In genomic region chr14:72847466-72847865, GRCm38 (mm10) we compare ENCODE assay signal across 22 mouse cellular contexts.
DNase-seq lines count a peak whose midpoint lies in the region; ATAC-seq and TF ChIP-seq lines count a peak whose summit lies in the region.
"Had no signal": no experiment of that assay in that cellular context is flagged by ENCODE, and none has a peak within 500 bp of the region (broad histone marks: within the 10 kb centered on the region; RNA-seq: fewer than 3 reads in every experiment).

No protein-coding gene starts in this region.

- TF ChIP-seq EP300 in ES-Bruce4 (IDR thresholded peaks at IDR 0.05; ENCODE audit: insufficient read depth, low read depth, low read length) = peak; percentile 58; the same call in 1 of the 2 replicates

- 0 out of 2 replicates have a peak, but pooled peaks have one; percentile 30 for ATAC-seq in forebrain, embryonic 15.5 days (replicated peaks)
- no peak for ATAC-seq in forebrain, embryonic 12.5 days (ENCODE audit: low FRiP score)
- no peak for ATAC-seq in hindbrain, embryonic 16.5 days
- ATAC-seq: inflammation-experienced regulatory T-cells, adult 6 months; intestine, postnatal 0 days had no signal

- 67% methylated on average over 7 of the region's 7 CpGs for WGBS in forebrain, embryonic 15.5 days
- WGBS in forebrain, embryonic 12.5 days = 82% methylated on average over 7 of the region's 7 CpGs
- WGBS in hindbrain, embryonic 16.5 days = 70% methylated on average over 7 of the region's 7 CpGs

- no peak for TF ChIP-seq POLR2A in ES-Bruce4 (IDR thresholded peaks at IDR 0.05; ENCODE audit: insufficient read depth, low read length)

- H3K9me3 ChIP-seq in forebrain, embryonic 15.5 days = no peaks in the 10 kb centered on the region
- no peaks in the 10 kb centered on the region for H3K9me3 ChIP-seq in forebrain, embryonic 12.5 days
- no peaks in the 10 kb centered on the region for H3K9me3 ChIP-seq in ES-Bruce4 (replicated peaks; ENCODE audit: control insufficient read depth, insufficient read depth, low read length, poor library complexity, severe bottlenecking)
- H3K9me3 ChIP-seq in hindbrain, embryonic 16.5 days (ENCODE audit: control insufficient read depth, low read length) = no peaks in the 10 kb centered on the region
- H3K9me3 ChIP-seq: embryonic facial prominence, embryonic 13.5 days; heart, embryonic 15.5 days; hindbrain, embryonic 15.5 days had no signal

- no peak overlapping the region for H3K4me3 ChIP-seq in forebrain, embryonic 15.5 days
- H3K4me3 ChIP-seq in forebrain, embryonic 12.5 days (replicated peaks) = no peak overlapping the region
- peak overlapping the region; percentile 9 for H3K4me3 ChIP-seq in ES-Bruce4 (ENCODE audit: low read depth, low read length)
- H3K4me3 ChIP-seq in hindbrain, embryonic 16.5 days (ENCODE audit: low read length) = no peak overlapping the region
- H3K4me3 ChIP-seq: embryonic facial prominence, embryonic 13.5 days; heart, adult 2 months; heart, embryonic 15.5 days; hindbrain, embryonic 15.5 days had no signal

- no peaks in the 10 kb centered on the region for H3K27me3 ChIP-seq in forebrain, embryonic 15.5 days
- H3K27me3 ChIP-seq in forebrain, embryonic 12.5 days = no peaks in the 10 kb centered on the region
- no peaks in the 10 kb centered on the region for H3K27me3 ChIP-seq in ES-Bruce4 (ENCODE audit: control insufficient read depth, insufficient read depth, low read length, poor library complexity, severe bottlenecking)
- H3K27me3 ChIP-seq in hindbrain, embryonic 16.5 days (replicated peaks; ENCODE audit: control insufficient read depth, insufficient read depth, low read length) = no peaks in the 10 kb centered on the region
- H3K27me3 ChIP-seq: embryonic facial prominence, embryonic 13.5 days; heart, embryonic 15.5 days; hindbrain, embryonic 15.5 days had no signal

- H3K4me2 ChIP-seq in forebrain, embryonic 15.5 days (replicated peaks) = no peak overlapping the region
- no peak overlapping the region for H3K4me2 ChIP-seq in forebrain, embryonic 12.5 days
- no peak overlapping the region for H3K4me2 ChIP-seq in hindbrain, embryonic 16.5 days (ENCODE audit: low read length)
- H3K4me2 ChIP-seq: embryonic facial prominence, embryonic 13.5 days; heart, embryonic 11.5 days; heart, embryonic 15.5 days; hindbrain, embryonic 15.5 days had no signal

- no peak for TF ChIP-seq CTCF in ES-Bruce4 (IDR thresholded peaks at IDR 0.05; ENCODE audit: low read depth, low read length)

- no peak overlapping the region for H3K27ac ChIP-seq in forebrain, embryonic 15.5 days (replicated peaks)
- H3K27ac ChIP-seq in forebrain, embryonic 12.5 days = no peak overlapping the region
- H3K27ac ChIP-seq in ES-Bruce4 (ENCODE audit: insufficient read depth, low read length) = peak overlapping the region; percentile 81
- H3K27ac ChIP-seq in hindbrain, embryonic 16.5 days (ENCODE audit: low read depth, low read length) = no peak overlapping the region
- H3K27ac ChIP-seq: embryonic facial prominence, embryonic 13.5 days; heart, adult 2 months; heart, embryonic 15.5 days; hindbrain, embryonic 15.5 days had no signal

- no peak overlapping the region for H3K9ac ChIP-seq in forebrain, embryonic 15.5 days (replicated peaks)
- H3K9ac ChIP-seq in forebrain, embryonic 12.5 days = no peak overlapping the region
- H3K9ac ChIP-seq in ES-Bruce4 (ENCODE audit: low read depth, poor library complexity, severe bottlenecking) = peak overlapping the region; percentile 61
- no peak overlapping the region for H3K9ac ChIP-seq in hindbrain, embryonic 16.5 days (ENCODE audit: low read depth, low read length)
- H3K9ac ChIP-seq: embryonic facial prominence, embryonic 13.5 days; heart, embryonic 15.5 days; hindbrain, embryonic 15.5 days had no signal

- peaks cover 6% of the 10 kb centered on the region; the same call in 1 of the 2 replicates for H3K4me1 ChIP-seq in forebrain, embryonic 15.5 days
- peaks cover 9% of the 10 kb centered on the region; the same call in 1 of the 2 replicates for H3K4me1 ChIP-seq in forebrain, embryonic 12.5 days
- peaks cover 8% of the 10 kb centered on the region for H3K4me1 ChIP-seq in ES-Bruce4 (ENCODE audit: control insufficient read depth, insufficient read depth, low read length)
- H3K4me1 ChIP-seq in hindbrain, embryonic 16.5 days (ENCODE audit: control insufficient read depth, insufficient read depth, low read depth, low read length) = peaks cover 6% of the 10 kb centered on the region; the same call in 1 of the 2 replicates
- H3K4me1 ChIP-seq: embryonic facial prominence, embryonic 13.5 days; heart, embryonic 15.5 days had no signal

- no peaks in the 10 kb centered on the region for H3K36me3 ChIP-seq in forebrain, embryonic 15.5 days
- H3K36me3 ChIP-seq in forebrain, embryonic 12.5 days (replicated peaks) = no peaks in the 10 kb centered on the region
- no peaks in the 10 kb centered on the region for H3K36me3 ChIP-seq in ES-Bruce4 (ENCODE audit: control insufficient read depth, insufficient read depth, low read length, poor library complexity, severe bottlenecking)
- H3K36me3 ChIP-seq in hindbrain, embryonic 16.5 days (ENCODE audit: control insufficient read depth, insufficient read depth, low read length) = no peaks in the 10 kb centered on the region
- H3K36me3 ChIP-seq: embryonic facial prominence, embryonic 13.5 days; heart, embryonic 15.5 days; hindbrain, embryonic 15.5 days had no signal

- peak; percentile 79 for DNase-seq in ZHBTc4 (ENCODE audit: low read depth, low spot score)
- DNase-seq in cerebellum, postnatal 4 days (ENCODE audit: low spot score in 2 of 2) = no peak
- no peak for DNase-seq in spleen, postnatal 10 days (ENCODE audit: low spot score in 2 of 2)
- DNase-seq: adrenal gland, adult 2 months; adrenal gland, postnatal 25 days; cerebellum, adult 11 months; cerebellum, adult 9-10 months; cerebellum, postnatal 25 days; gastrocnemius, postnatal 10 days; heart, adult 2 months; heart, postnatal 14 days; kidney, adult 8-10 months had no signal
